Mouse (Mus musculus): ENCODE measurements around the gene Fam53b.

- TF ChIP-seq CTCF (IDR thresholded peaks at IDR 0.05) (no peak), EP300 (IDR thresholded peaks at IDR 0.05) (0 out of 2 replicates have a peak, but pooled peaks have one; percentile 13)
Measured at GRCm38 (mm10) chr7:132786011-132786410, 27.7 kb downstream of the Fam53b start.

All from lung, postnatal 0 days (tissue).